Mouse (Mus musculus) intestine, embryonic 15.5 days (tissue): ENCODE data around the gene Shisa9. TPM values are rescaled to one million over a fixed set of nuclear protein-coding genes. Genes with fewer than 3 reads are reported as not detected.

Experiments used
- ATAC-seq: fragments of 200-750 bp; cut with Nextera tagmentation; 2 replicates; pipeline ENCODE4 v1.8.0; 2017; ENCODE audit warnings: moderate TSS enrichment, moderate library complexity
- H3K27ac ChIP-seq: fragments of 300-500 bp; sonication (generic); 2 replicates; pipeline ENCODE4 v1.5.1; 2015; ENCODE audit warnings: mild to moderate bottlenecking, inconsistent platforms
- H3K27me3 ChIP-seq: fragments of 300-500 bp; sonication (generic); replicated peaks from 2 replicates; pipeline ENCODE4 v1.6.1; 2015; ENCODE audit warnings: inconsistent platforms
- H3K36me3 ChIP-seq: fragments of 300-500 bp; sonication (generic); 2 replicates; pipeline ENCODE4 v1.6.1; 2015; ENCODE audit warnings: inconsistent platforms
- H3K4me1 ChIP-seq: fragments of 300-500 bp; sonication (generic); replicated peaks from 2 replicates; pipeline ENCODE4 v1.6.1; 2015; ENCODE audit warnings: inconsistent platforms
- H3K4me2 ChIP-seq: fragments of 300-500 bp; sonication (generic); replicated peaks from 2 replicates; pipeline ENCODE4 v1.6.1; 2015; ENCODE audit warnings: mild to moderate bottlenecking, inconsistent platforms
- H3K4me3 ChIP-seq: fragments of 300-500 bp; sonication (generic); replicated peaks from 2 replicates; pipeline ENCODE4 v1.5.1; 2015; ENCODE audit warnings: inconsistent platforms
- H3K9ac ChIP-seq: fragments of 300-500 bp; sonication (generic); 2 replicates; pipeline ENCODE4 v1.6.1; 2015; ENCODE audit warnings: inconsistent platforms
- H3K9me3 ChIP-seq: fragments of 300-500 bp; sonication (generic); 2 replicates; pipeline ENCODE4 v1.6.1; 2016; ENCODE audit warnings: inconsistent platforms
- WGBS: fragments of 180-500 bp; shearing (Covaris S2); methylation state at CpG from one replicate; pipeline ENCODE4 v1.1.7; 2015; 5-methylcytosine and 5-hydroxymethylcytosine counted together
- polyA plus RNA-seq: library from polyadenylated mRNA; unstranded; fragments of >200 nt; fragmentation: Nextera tagmentation; extraction: Ambion mirVana; gene quantifications from 2 replicates; pipeline ENCODE4 v1.2.1, GENCODE M21; 2015

The Shisa9 gene
- polyA plus RNA-seq, 1 experiment from 2014 or later, result 1.2 TPM

- H3K4me1 ChIP-seq, result no peaks in the 10 kb centered on the region
- ATAC-seq, result no peak
- no peak overlapping the region for H3K4me3 ChIP-seq
- WGBS, result 81% methylated on average over 2 of the region's 2 CpGs
- no peaks in the 10 kb centered on the region for H3K9me3 ChIP-seq
- no peak overlapping the region for H3K9ac ChIP-seq
- no peaks in the 10 kb centered on the region for H3K27me3 ChIP-seq
- no peaks in the 10 kb centered on the region for H3K36me3 ChIP-seq
- no peak overlapping the region for H3K4me2 ChIP-seq
- H3K27ac ChIP-seq, result no peak overlapping the region
Measured at GRCm38 (mm10) chr16:12083082-12083481, 99.2 kb downstream of the Shisa9 start.

GRCm38 (mm10) chr16:12090604-12091235, 106.8 kb downstream of the Shisa9 start:
- WGBS, result 64% methylated on average over 5 of the region's 5 CpGs
- no peak for ATAC-seq

GRCm38 (mm10) chr16:12093253-12093652, 109.3 kb downstream of the Shisa9 start:
- WGBS, result 83% methylated on average over 4 of the region's 4 CpGs
- Histone ChIP-seq H3K27ac (no peak overlapping the region), H3K9ac (no peak overlapping the region), H3K4me2 (no peak overlapping the region), H3K4me1 (no peaks in the 10 kb centered on the region), H3K27me3 (no peaks in the 10 kb centered on the region), H3K9me3 (no peaks in the 10 kb centered on the region), H3K36me3 (no peaks in the 10 kb centered on the region), H3K4me3 (no peak overlapping the region)
- ATAC-seq, result no peak

More at GRCm38 (mm10) chr16:12090604-12091235, 106.8 kb downstream of the Shisa9 start:
- no peaks in the 10 kb centered on the region for H3K27me3 ChIP-seq
- H3K36me3 ChIP-seq, result no peaks in the 10 kb centered on the region
- H3K4me3 ChIP-seq, result no peak overlapping the region
- H3K4me2 ChIP-seq, result no peak overlapping the region
- no peak overlapping the region for H3K27ac ChIP-seq
- H3K9me3 ChIP-seq, result no peaks in the 10 kb centered on the region
- H3K9ac ChIP-seq, result no peak overlapping the region
- no peaks in the 10 kb centered on the region for H3K4me1 ChIP-seq

GRCm38 (mm10) chr16:12094784-12095315, 110.9 kb downstream of the Shisa9 start:
- Histone ChIP-seq H3K4me2 (no peak overlapping the region), H3K9ac (no peak overlapping the region), H3K4me3 (no peak overlapping the region), H3K27ac (no peak overlapping the region), H3K27me3 (no peaks in the 10 kb centered on the region), H3K4me1 (no peaks in the 10 kb centered on the region), H3K36me3 (no peaks in the 10 kb centered on the region), H3K9me3 (no peaks in the 10 kb centered on the region)
- WGBS, result 80% methylated on average over 7 of the region's 7 CpGs
- no peak for ATAC-seq

GRCm38 (mm10) chr16:12095365-12095764, 111.5 kb downstream of the Shisa9 start:
- no peaks in the 10 kb centered on the region for H3K4me1 ChIP-seq
- H3K27ac ChIP-seq, result no peak overlapping the region
- H3K4me2 ChIP-seq, result no peak overlapping the region
- H3K27me3 ChIP-seq, result no peaks in the 10 kb centered on the region
- no peaks in the 10 kb centered on the region for H3K9me3 ChIP-seq
- no peak for ATAC-seq
- H3K9ac ChIP-seq, result no peak overlapping the region
- no peaks in the 10 kb centered on the region for H3K36me3 ChIP-seq
- no peak overlapping the region for H3K4me3 ChIP-seq
- 54% methylated on average over 2 of the region's 2 CpGs for WGBS

GRCm38 (mm10) chr16:12108436-12108835, 124.5 kb downstream of the Shisa9 start:
- WGBS, result 82% methylated on average over 4 of the region's 4 CpGs
- no peak for ATAC-seq
- no peak overlapping the region for H3K4me2 ChIP-seq

GRCm38 (mm10) chr16:12110851-12111437, 127.0 kb downstream of the Shisa9 start:
- no peaks in the 10 kb centered on the region for H3K9me3 ChIP-seq
- no peak overlapping the region for H3K4me2 ChIP-seq
- ATAC-seq, result no peak
- H3K4me1 ChIP-seq, result no peaks in the 10 kb centered on the region
- no peak overlapping the region for H3K9ac ChIP-seq
- H3K4me3 ChIP-seq, result no peak overlapping the region
- no peaks in the 10 kb centered on the region for H3K36me3 ChIP-seq
- H3K27me3 ChIP-seq, result no peaks in the 10 kb centered on the region; the same call in 1 of the 2 replicates
- WGBS, result 68% methylated on average over 5 of the region's 5 CpGs
- no peak overlapping the region for H3K27ac ChIP-seq

More at GRCm38 (mm10) chr16:12108436-12108835, 124.5 kb downstream of the Shisa9 start:
- no peak overlapping the region for H3K4me3 ChIP-seq
- no peaks in the 10 kb centered on the region for H3K4me1 ChIP-seq
- H3K27ac ChIP-seq, result no peak overlapping the region
- no peak overlapping the region for H3K9ac ChIP-seq
- no peaks in the 10 kb centered on the region for H3K36me3 ChIP-seq
- no peaks in the 10 kb centered on the region for H3K9me3 ChIP-seq
- H3K27me3 ChIP-seq, result no peaks in the 10 kb centered on the region

- 83% methylated on average over 5 of the region's 5 CpGs for WGBS
- Histone ChIP-seq H3K4me3 (no peak overlapping the region), H3K36me3 (no peaks in the 10 kb centered on the region), H3K9me3 (no peaks in the 10 kb centered on the region), H3K4me2 (no peak overlapping the region), H3K9ac (no peak overlapping the region), H3K27ac (no peak overlapping the region), H3K4me1 (no peaks in the 10 kb centered on the region), H3K27me3 (no peaks in the 10 kb centered on the region; the same call in 1 of the 2 replicates)
- ATAC-seq, result no peak
Measured at GRCm38 (mm10) chr16:12114396-12114795, 130.5 kb downstream of the Shisa9 start.

GRCm38 (mm10) chr16:12115040-12115856, 131.3 kb downstream of the Shisa9 start:
- Histone ChIP-seq H3K4me1 (no peaks in the 10 kb centered on the region), H3K36me3 (no peaks in the 10 kb centered on the region), H3K9me3 (no peaks in the 10 kb centered on the region), H3K4me3 (no peak overlapping the region), H3K27me3 (no peaks in the 10 kb centered on the region; the same call in 1 of the 2 replicates), H3K27ac (no peak overlapping the region), H3K4me2 (no peak overlapping the region), H3K9ac (no peak overlapping the region)
- 48% methylated on average over 7 of the region's 7 CpGs for WGBS
- no peak for ATAC-seq

- 98% methylated on average over 1 of the region's 1 CpGs for WGBS
Measured at GRCm38 (mm10) chr16:12116926-12117325, 133.0 kb downstream of the Shisa9 start.

GRCm38 (mm10) chr16:12119463-12119862, 135.6 kb downstream of the Shisa9 start:
- no peaks in the 10 kb centered on the region for H3K4me1 ChIP-seq
- no peak overlapping the region for H3K4me3 ChIP-seq
- H3K9me3 ChIP-seq, result no peaks in the 10 kb centered on the region
- H3K27me3 ChIP-seq, result no peaks in the 10 kb centered on the region; the same call in 1 of the 2 replicates
- H3K4me2 ChIP-seq, result no peak overlapping the region
- WGBS, result 83% methylated on average over 3 of the region's 3 CpGs
- no peak overlapping the region for H3K27ac ChIP-seq
- no peaks in the 10 kb centered on the region for H3K36me3 ChIP-seq
- no peak for ATAC-seq
- H3K9ac ChIP-seq, result no peak overlapping the region

More at GRCm38 (mm10) chr16:12116926-12117325, 133.0 kb downstream of the Shisa9 start:
- no peaks in the 10 kb centered on the region; the same call in 1 of the 2 replicates for H3K27me3 ChIP-seq
- no peak overlapping the region for H3K4me2 ChIP-seq
- H3K4me1 ChIP-seq, result no peaks in the 10 kb centered on the region
- no peak for ATAC-seq
- H3K9me3 ChIP-seq, result no peaks in the 10 kb centered on the region
- H3K4me3 ChIP-seq, result no peak overlapping the region
- H3K9ac ChIP-seq, result no peak overlapping the region
- no peaks in the 10 kb centered on the region for H3K36me3 ChIP-seq
- no peak overlapping the region for H3K27ac ChIP-seq

GRCm38 (mm10) chr16:12129782-12130181, 145.9 kb downstream of the Shisa9 start:
- no peaks in the 10 kb centered on the region for H3K9me3 ChIP-seq
- 85% methylated on average over 3 of the region's 3 CpGs for WGBS
- ATAC-seq, result no peak
- no peaks in the 10 kb centered on the region for H3K4me1 ChIP-seq
- no peak overlapping the region for H3K4me2 ChIP-seq
- no peak overlapping the region for H3K27ac ChIP-seq
- H3K4me3 ChIP-seq, result no peak overlapping the region
- no peaks in the 10 kb centered on the region for H3K27me3 ChIP-seq
- H3K9ac ChIP-seq, result no peak overlapping the region
- H3K36me3 ChIP-seq, result no peaks in the 10 kb centered on the region
